Mouse (Mus musculus) E14TG2a.4 (cell line): Measurements from ENCODE around the gene Spout1.
"Not testable (repeated sequence)": the region's sequence is repeated elsewhere in the genome, so short reads cannot be mapped to it uniquely, and the experiment has no call there.

ENCODE experiments used
- H3K27me3 ChIP-seq: 2 replicates; pipeline ENCODE4 v1.6.1; 2014; ENCODE audit warnings: low read length, control low read depth; ENCODE audit not compliant: insufficient read depth
- H3K36me3 ChIP-seq: 2 replicates; pipeline ENCODE4 v1.6.1; 2014; ENCODE audit warnings: low read length, control low read depth; ENCODE audit not compliant: insufficient read depth
- H3K4me1 ChIP-seq: replicated peaks from 2 replicates; pipeline ENCODE4 v1.6.1; 2014; ENCODE audit warnings: low read depth, low read length, control low read depth
- H3K4me3 ChIP-seq: replicated peaks from 2 replicates; pipeline ENCODE4 v1.5.1; 2014; ENCODE audit warnings: mild to moderate bottlenecking, low read length
- H3K9me3 ChIP-seq: 2 replicates; pipeline ENCODE4 v1.6.1; 2014; ENCODE audit warnings: low read length, control low read depth
- CTCF ChIP-seq: conservative IDR thresholded peaks from 2 replicates; pipeline ENCODE4 v1.5.1; 2014; ENCODE audit warnings: low read length
- NANOG ChIP-seq: IDR thresholded peaks from 2 replicates; pipeline ENCODE4 v1.6.1; 2014; ENCODE audit warnings: borderline replicate concordance, low read length, mixed read lengths
- POU5F1 ChIP-seq: IDR thresholded peaks from 2 replicates; pipeline ENCODE4 v1.6.1; 2014; ENCODE audit warnings: low read length, borderline replicate concordance

Gene Spout1

DNA sequence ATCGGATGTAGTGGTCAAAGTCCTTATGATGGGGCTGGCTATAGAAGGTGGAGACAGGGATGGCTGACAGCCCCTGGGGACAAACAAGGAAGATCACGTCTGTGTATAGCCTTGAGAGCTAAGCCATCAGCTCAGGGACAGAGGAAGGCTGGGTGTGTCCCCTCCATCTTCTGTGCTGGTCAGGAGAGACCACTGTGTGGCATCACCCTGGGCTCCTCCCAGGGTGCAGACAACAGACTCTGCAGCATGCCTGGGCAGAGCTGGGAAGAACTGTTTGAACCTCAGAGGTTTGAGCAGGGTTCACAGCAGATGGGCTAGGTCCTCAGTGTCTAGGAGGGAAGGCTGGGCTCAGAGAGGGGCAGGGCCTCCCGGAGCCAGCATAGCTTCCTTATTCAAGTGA lies 7.4 kb upstream of the Spout1 start:
- Histone ChIP-seq H3K4me3 (no peak overlapping the region), H3K4me1 (peaks cover 21% of the 10 kb centered on the region; the same call in 1 of the 2 replicates), H3K9me3 (peaks cover 28% of the 10 kb centered on the region), H3K36me3 (peaks cover 27% of the 10 kb centered on the region), H3K27me3 (no peaks in the 10 kb centered on the region)
- TF ChIP-seq CTCF (no peak), NANOG (no peak), POU5F1 (no peak)

GRCm38 (mm10) chr2:30185276-30185675 lies 7.0 kb upstream of the Spout1 start:
- Histone ChIP-seq H3K9me3 (peaks cover 26% of the 10 kb centered on the region), H3K4me1 (peaks cover 21% of the 10 kb centered on the region; the same call in 1 of the 2 replicates)
- no peak for TF ChIP-seq POU5F1
- TF ChIP-seq NANOG, result no peak
- TF ChIP-seq CTCF, result no peak

GRCm38 (mm10) chr2:30183721-30184120 lies 5.5 kb upstream of the Spout1 start:
- Histone ChIP-seq H3K4me3 (no peak overlapping the region), H3K9me3 (peaks cover 26% of the 10 kb centered on the region), H3K4me1 (peaks cover 21% of the 10 kb centered on the region; the same call in 1 of the 2 replicates), H3K27me3 (no peaks in the 10 kb centered on the region), H3K36me3 (peaks cover 27% of the 10 kb centered on the region)
- TF ChIP-seq NANOG (no peak), POU5F1 (no peak), CTCF (no peak)

More at GRCm38 (mm10) chr2:30185276-30185675, 7.0 kb upstream of the Spout1 start:
- Histone ChIP-seq H3K27me3 (no peaks in the 10 kb centered on the region), H3K4me3 (no peak overlapping the region), H3K36me3 (peaks cover 27% of the 10 kb centered on the region)

DNA sequence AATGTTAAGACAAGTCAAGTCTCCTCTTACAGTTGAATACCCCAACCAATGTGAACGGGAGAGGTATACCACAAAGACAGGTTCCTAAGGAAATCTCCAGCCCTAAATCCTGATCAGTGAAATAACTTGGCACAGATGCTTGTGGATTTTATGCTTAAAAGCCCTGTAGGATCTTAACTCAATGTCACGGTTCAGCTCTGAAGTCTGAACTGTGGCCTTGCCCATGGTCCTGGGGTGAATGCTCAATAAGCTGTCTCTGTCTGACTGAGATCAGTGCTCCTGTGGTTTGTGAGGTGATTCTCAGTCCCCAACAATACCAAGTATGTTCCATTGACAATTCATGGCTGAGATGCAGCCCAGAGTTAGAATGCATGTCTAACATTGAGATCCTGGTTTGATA lies 4.2 kb upstream of the Spout1 start:
- no peak for TF ChIP-seq NANOG
- TF ChIP-seq POU5F1, result no peak
- no peak for TF ChIP-seq CTCF
- Histone ChIP-seq H3K27me3 (no peaks in the 10 kb centered on the region), H3K4me3 (no peak overlapping the region), H3K36me3 (peaks cover 22% of the 10 kb centered on the region), H3K9me3 (peaks cover 26% of the 10 kb centered on the region), H3K4me1 (peaks cover 25% of the 10 kb centered on the region)

GRCm38 (mm10) chr2:30178711-30179110 lies 452 bp upstream of the Spout1 start:
- H3K27me3 ChIP-seq, H3K9me3 ChIP-seq: not testable (repeated sequence)
- Histone ChIP-seq H3K4me3 (peak overlapping the region; percentile 96), H3K4me1 (peaks cover 38% of the 10 kb centered on the region), H3K36me3 (peaks cover 38% of the 10 kb centered on the region)

DNA sequence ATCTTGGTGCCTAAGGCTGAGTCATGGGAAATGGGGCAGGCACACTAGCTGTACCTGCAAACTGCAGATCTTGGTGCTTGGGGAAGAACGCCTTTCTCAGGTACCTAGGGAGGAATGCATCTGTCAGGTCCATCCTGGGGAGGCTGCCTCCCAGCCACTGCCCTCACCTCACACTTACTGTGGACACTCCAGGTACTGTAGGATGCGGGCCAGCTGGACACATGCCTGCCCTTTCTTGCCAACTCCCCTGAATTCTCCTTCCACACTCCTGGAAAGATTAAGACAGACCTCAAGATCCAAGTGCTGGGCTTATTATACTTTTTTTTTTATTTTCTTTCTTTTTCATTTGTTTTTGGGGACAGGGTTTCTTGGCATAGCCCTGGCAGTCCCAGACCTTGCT lies 1.7 kb downstream of the Spout1 start:
- H3K4me3 ChIP-seq, result no peak overlapping the region
- H3K36me3 ChIP-seq, result peaks cover 54% of the 10 kb centered on the region
- TF ChIP-seq POU5F1 (no peak), CTCF (no peak), NANOG (no peak)
- no peaks in the 10 kb centered on the region for H3K9me3 ChIP-seq
- H3K4me1 ChIP-seq, result peaks cover 45% of the 10 kb centered on the region
- peaks cover 5% of the 10 kb centered on the region; the same call in 1 of the 2 replicates for H3K27me3 ChIP-seq

GRCm38 (mm10) chr2:30175897-30176296 lies 2.4 kb downstream of the Spout1 start:
- Histone ChIP-seq H3K4me1 (peaks cover 48% of the 10 kb centered on the region), H3K9me3 (no peaks in the 10 kb centered on the region), H3K4me3 (no peak overlapping the region), H3K36me3 (peaks cover 54% of the 10 kb centered on the region), H3K27me3 (peaks cover 5% of the 10 kb centered on the region; the same call in 1 of the 2 replicates)
- TF ChIP-seq CTCF, result peak; percentile 18; the same call in 1 of the 2 replicates
- no peak for TF ChIP-seq POU5F1
- no peak for TF ChIP-seq NANOG

- Histone ChIP-seq H3K4me3 (no peak overlapping the region), H3K4me1 (peaks cover 50% of the 10 kb centered on the region), H3K36me3 (peaks cover 54% of the 10 kb centered on the region), H3K9me3 (no peaks in the 10 kb centered on the region), H3K27me3 (peaks cover 5% of the 10 kb centered on the region; the same call in 1 of the 2 replicates)
- TF ChIP-seq NANOG (no peak), POU5F1 (no peak), CTCF (no peak)
These were observed 4.6 kb downstream of the Spout1 start for GRCm38 (mm10) chr2:30173541-30174240.

DNA sequence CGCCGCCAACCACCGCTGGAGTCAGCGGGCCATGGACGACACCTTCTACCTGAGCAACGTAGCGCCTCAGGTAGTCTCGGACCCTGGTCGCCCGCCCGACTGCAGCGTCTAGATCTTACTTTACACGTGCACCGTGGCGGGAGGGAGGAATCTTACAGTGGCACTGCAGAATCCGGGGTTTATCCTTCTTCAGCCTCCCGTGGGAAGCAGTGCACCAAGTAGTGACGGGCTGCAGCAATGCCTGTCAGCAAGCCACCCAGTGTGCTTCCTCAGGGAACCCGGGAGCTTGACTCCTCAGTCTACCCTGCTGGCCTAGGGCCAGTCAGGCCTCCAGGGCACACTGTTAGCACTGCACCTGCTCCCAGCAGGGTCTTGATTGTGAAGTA lies 6.3 kb downstream of the Spout1 start:
- H3K4me3 ChIP-seq, result peak overlapping the region; percentile 84
- peaks cover 3% of the 10 kb centered on the region for H3K9me3 ChIP-seq
- no peak for TF ChIP-seq CTCF
- TF ChIP-seq NANOG, result no peak
- TF ChIP-seq POU5F1, result no peak
- H3K4me1 ChIP-seq, result peaks cover 42% of the 10 kb centered on the region
- H3K36me3 ChIP-seq, result peaks cover 50% of the 10 kb centered on the region
- H3K27me3 ChIP-seq, result peaks cover 5% of the 10 kb centered on the region; the same call in 1 of the 2 replicates
